17 mouse cellular contexts compared by ENCODE assay signal in the genomic region with DNA sequence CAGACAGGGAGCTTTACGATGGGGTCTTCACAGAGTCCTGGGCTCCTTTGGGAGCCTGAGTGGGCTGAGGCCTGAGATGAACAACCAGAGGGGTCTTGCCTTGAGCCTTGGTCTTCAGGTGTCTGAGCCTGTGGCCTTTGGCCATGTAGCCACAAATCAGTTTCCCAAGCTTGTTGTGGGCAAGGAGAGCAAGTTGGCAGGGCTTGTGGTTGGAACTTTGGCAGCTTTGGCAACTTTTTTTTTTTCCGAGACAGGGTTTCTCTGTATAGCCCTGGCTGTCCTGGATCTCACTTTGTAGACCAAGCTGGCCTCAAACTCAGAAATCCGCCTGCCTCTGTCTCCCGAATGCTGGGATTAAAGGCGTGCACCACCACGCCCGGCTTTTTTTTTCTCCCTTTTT. TPM values are rescaled to one million over a fixed set of nuclear protein-coding genes. Genes with fewer than 3 reads are reported as not detected.
"Had no signal": no experiment of that assay in that cellular context is flagged by ENCODE, and none has a peak within 500 bp of the region (broad histone marks: within the 10 kb centered on the region; RNA-seq: fewer than 3 reads in every experiment).

No protein-coding gene starts in this region.

RNA-seq across cellular contexts. Expression of a gene that starts 14.4 kb away (rescaled TPM):
- total RNA-seq: common myeloid progenitor, adult 5-6 weeks; forebrain, postnatal 0 days; gastrocnemius, adult 18-20 months; gastrocnemius, adult 2 months; gastrocnemius, adult 8-10 months; gastrocnemius, postnatal 10 days; gastrocnemius, postnatal 14 days; gastrocnemius, postnatal 25 days; gastrocnemius, postnatal 36 days; granulocyte monocyte progenitor cell, adult 5-6 weeks had no signal
- polyA plus RNA-seq: embryonic facial prominence, embryonic 10.5 days; erythroblast, embryonic 14.5 days; forebrain, embryonic 13.5 days; forebrain, embryonic 14.5 days; forebrain, embryonic 15.5 days; forebrain, embryonic 16.5 days; forebrain, postnatal 0 days; heart, embryonic 10.5 days had no signal
